Mouse (Mus musculus) adrenal gland, postnatal 14 days (tissue): ENCODE results near the gene Zrsr2. TPM values are rescaled to one million over a fixed set of nuclear protein-coding genes. Genes with fewer than 3 reads are reported as not detected.

Source experiments
- DNase-seq: peaks from one replicate; pipeline ENCODE4 v3.0.0; 2021; ENCODE audit warnings: mixed read lengths
- long read RNA-seq, 2 experiments: library from polyadenylated mRNA; stranded (forward); transcript quantifications; one replicate each; pipeline ENCODE4 v2.0.0; 2021
- total RNA-seq: library from RNA; stranded (reverse); gene quantifications from 2 replicates; pipeline ENCODE4 v1.2.3, GENCODE M21; 2021

The Zrsr2 gene
- 25.4 and 33.8 TPM in 2 replicates for total RNA-seq
- long read RNA-seq, experiment 1, transcript Zrsr2-201 (5 exons, 3,867 nt), result major isoform, 14 of 27 reads
- long read RNA-seq, experiment 1, partial matches to known transcripts, result 2 of 27 reads
- long read RNA-seq, experiment 1, other reads (novel, unspliced or antisense), result 9 of 27 reads
- long read RNA-seq, experiment 2, transcript Zrsr2-201 (5 exons, 3,867 nt), result major isoform, 8 of 15 reads
- long read RNA-seq, experiment 2, partial matches to known transcripts, result 2 of 15 reads
- long read RNA-seq, experiment 2, other reads (novel, unspliced or antisense), result 3 of 15 reads

DNA sequence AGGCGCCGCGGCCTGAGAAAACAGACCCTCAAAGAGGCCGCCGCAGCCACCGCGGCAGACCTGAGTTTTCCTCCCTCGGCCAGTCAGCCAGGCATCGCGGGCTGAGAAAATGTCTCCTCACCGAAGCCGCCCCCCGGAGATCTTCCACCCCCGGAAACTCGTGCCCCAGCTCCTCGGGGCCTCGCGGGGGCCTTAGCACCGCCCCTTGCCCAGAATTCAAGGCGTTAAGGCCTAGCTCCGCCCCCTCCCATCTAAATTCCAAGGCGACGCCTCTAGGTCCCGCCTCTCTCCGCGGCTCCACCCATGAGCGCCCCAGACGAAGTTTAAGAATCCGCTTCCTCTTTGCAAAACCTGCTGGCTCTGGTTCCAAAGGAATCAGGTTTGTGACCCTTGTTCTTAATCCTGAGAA, at the start of gene Zrsr2:
Zrsr2 (minus strand) TSS at position 195 of the 409 bp plus-strand sequence.
- peak; percentile 89 for DNase-seq

DNA sequence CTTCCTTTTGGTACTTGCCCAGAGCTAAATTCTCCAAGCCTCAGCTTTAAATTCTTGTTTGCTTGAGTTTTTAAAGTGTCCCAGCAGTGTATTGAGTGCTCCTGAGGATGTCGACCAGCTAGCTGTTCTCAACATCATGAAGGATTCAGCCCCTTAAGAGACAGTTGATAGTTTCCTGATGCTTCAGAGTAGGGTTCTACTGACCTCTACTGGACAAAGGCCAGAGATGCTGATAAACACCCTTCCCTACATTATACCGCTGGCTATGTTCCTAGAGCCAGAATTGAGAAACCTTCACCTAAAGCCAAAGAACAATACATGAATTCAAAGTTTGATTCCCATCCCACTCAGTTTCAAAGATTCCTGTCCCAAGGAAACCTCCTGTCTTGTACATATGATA, 46.3 kb upstream of the Zrsr2 start:
- peak; percentile 21 for DNase-seq

DNA sequence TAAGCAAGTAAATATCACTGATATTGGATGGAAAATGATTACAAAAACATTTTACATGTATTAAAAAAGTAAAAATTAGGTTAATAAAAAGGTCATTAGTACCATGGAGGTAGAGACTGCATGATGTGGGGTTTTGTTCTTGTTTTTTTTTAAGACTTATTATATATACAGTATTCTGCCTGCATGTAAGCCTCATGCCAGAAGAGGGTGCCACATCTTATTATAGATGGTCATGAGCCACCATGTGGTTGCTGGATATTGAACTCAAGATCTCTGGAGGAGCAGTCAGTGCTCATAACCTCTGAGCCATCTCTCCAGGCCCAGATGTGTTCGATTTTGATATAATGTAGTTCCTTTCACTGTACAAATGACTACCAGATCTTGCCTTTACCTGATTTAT, 41.4 kb upstream of the Zrsr2 start:
- DNase-seq, result no peak

DNA sequence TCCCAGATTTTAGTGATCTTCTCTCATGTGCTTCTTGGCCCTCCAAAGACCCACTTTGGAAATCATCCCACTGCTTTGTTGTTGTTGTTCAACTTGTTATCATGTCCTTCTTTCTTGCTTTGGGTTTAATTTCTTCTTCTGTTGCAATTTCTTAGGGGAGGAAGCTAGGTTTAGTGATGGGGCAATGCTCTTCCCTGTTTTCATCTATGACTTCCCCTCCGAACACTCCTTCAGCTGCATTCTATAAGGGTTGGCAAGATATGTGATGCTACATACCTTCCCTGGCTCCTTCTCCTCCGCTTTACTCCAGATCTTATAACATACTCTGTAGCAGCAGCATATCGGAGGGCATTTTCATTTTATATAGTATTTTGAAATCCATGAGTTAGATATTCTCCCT, 38.3 kb upstream of the Zrsr2 start:
- no peak for DNase-seq

DNA sequence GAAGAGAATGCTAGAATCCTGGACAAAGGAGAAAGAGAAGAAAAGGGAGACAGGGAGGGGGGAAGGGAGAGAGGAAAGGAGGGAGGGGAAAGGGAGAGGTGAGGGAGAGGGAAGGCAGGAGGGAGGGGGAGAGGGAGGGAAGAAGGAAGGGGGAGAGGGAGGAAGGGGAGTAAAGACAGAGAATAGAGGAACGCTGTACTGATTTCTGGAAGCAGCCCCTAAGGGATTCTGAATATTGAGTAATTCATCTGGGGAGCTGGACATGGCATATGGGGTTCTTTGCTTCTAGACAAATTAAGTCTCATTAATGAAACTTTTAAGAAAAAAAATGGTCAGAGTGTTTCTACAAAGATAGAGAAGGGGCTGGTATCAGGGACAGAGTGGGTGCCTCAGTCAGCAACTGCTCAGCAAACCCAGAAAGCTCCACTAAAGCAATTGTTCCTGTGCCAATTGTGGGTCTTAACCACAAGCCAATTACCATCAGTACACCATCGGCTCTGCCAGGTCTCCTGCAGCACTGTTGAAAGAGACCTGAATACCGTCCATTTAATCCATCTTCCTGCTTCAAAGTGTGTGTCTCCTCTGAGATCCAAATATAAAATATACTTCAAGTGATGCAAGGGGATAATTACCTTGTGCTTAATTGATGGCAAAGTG, 29.4 kb upstream of the Zrsr2 start:
- DNase-seq, result no peak

DNA sequence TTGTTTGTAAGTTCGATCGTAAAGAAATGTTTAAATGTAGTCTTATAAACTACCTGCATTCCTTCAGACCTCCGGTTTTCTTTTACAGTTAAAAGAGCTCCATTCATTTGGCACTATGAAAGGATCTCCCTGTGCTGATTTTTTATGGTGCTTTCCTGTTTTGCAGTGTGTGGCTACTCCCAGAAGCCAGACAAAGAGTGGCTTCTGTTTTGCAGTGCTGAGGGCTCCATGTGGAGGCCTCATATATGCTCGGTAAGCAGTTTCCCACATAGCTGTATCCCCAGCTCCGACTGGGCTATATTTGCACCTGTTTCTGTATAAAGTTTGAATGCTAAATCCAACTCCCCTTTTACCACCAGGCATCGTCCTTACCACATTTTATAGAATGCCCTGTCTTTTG, 23.7 kb upstream of the Zrsr2 start:
- DNase-seq, result no peak

DNA sequence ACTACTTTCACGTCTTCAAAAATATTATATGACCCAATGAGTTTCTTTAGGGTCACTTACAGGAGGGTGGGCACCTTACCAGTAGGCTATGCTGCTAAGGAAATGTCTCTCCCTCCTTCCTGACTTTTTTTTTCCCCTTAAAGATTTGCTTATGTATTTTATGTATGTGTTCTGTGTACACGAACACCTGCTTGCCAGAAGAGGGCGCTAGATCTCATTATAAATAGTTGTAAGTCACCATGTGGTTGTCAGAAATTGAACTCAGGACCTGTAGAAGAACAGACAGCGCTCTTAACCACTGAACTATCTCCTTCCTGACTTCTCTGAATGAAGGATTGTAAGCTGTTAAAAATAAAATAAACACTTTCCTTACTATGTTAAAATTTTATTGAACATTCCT, 23.0 kb upstream of the Zrsr2 start:
- DNase-seq, result no peak

DNA sequence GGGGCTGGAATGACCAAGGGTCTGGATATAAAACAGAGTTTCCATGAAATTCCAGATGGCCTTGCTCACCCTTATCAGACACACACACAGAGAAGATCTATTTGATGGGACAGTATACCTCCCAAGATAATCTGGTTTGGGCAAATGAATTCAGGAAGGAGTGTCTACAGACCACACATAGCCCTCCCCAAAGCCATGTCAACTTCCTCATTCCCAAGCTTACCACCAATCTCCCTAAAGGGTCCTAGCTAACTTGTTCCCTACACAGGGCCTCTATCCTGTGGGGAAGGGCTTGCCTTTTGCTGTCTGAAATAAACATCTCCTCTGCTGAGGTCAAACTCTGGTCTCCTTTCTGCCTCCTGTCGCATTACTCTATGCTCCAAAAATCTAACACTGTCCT, 22.6 kb upstream of the Zrsr2 start:
- no peak for DNase-seq

DNA sequence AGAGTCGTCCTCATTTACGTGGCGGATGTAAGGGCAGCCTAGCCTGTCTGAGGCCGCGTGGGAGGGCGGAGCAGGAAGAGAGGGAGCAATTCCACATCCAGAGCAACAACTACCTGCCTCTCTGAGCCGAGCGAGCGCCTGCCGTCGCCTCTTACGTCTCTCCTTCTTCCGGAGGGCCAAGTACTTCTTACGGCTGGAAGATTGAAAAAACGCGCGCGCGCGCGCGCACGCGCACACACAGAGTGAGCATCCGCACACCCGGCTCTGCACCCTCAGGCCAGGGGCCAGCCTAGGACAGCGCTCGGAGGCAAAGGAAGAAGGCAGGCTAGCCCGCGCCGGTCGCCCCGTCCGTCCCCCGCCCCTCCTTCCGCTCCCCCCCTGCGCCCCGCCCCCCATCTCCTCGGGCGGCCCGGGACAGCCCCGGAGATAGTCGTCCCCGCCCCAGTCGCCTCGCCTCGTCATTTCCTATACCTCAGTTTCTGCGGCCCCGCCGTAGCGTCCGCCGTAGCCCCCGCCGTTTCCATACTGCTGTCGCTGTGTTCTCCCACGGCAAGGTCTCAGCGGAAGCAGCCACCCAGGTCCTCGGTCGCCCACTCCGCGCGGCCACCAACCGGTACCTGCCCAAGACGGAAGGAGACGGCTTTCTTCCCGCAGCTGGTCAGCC, 526 bp downstream of the Zrsr2 start:
- DNase-seq, result peak; percentile 77

DNA sequence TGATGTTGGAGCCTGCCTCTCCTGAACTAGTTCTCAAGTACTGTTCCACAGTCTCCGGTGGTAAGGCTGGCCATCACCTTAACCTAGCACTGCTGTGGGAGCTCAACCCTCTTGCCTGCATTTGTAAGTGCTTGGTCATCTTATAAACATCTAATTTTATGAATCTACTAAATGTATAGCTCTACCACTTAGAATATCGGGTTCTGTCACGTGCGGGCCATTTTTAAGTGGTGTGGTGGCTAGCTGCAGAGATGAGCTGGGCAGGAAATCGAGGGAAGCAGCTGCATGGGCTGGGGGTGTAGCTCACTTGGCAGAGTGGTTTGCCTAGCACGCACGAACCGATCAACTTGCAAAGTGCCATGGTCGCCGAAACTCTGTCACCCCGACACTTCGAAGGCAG, 1.1 kb downstream of the Zrsr2 start:
- DNase-seq, result no peak

DNA sequence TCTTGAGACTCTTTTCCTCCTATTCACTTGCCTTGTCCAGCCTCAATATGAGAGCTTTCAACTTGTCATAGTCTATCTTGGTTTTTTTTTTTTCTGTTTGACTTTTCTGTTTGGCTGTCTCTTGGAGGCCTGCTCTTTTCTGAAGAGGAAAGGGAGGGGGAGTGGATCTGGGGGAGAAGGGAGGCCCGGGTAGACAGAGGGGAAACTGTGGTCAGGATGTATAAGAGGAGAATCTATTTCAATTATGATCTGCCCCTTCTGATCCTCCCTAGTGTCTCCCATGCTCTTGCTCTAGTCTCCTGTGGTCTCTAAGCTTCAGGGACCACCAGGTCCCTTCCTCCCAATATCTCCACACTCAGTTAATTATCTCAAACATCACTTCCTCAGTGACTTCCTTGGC, 6.8 kb downstream of the Zrsr2 start:
- no peak for DNase-seq

DNA sequence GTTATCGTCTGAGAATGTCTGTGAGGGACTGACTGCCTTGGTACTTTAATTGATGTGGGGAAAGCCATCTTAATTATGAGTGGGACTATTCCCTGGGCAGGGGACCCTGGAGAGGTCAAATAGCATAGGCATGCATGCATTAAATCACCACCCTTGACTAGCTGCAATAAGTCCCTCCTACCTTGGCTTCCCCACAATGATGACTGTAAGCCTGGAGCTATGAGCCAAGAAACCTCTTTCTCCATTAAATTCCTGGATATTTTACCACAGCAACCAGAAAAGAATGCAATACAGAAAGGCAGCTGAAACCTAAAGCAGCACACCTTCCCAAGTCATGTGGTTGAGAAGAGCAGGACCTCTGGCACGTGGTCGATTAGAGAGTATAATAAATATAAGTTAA, 14.1 kb downstream of the Zrsr2 start:
- no peak for DNase-seq

DNA sequence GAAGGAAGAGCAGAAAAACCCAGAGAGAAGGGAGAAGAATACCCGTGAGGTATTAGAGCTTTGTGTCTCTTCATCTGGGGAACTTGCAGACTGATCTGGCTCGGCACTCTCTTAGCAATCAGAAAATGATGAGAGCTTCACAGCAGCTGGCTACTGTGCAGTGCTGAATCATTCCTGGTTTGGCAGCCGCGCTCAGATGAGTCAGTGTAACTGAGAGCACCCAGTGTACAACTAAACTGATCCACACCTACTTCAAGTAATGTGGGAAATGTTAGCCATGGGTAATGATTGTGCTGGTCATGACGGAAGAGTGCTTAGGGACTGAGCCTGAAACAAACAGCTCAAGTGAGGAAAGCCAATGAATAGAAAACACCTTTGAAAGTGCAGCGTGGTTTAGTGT, 19.9 kb downstream of the Zrsr2 start:
- peak; percentile 47 for DNase-seq

DNA sequence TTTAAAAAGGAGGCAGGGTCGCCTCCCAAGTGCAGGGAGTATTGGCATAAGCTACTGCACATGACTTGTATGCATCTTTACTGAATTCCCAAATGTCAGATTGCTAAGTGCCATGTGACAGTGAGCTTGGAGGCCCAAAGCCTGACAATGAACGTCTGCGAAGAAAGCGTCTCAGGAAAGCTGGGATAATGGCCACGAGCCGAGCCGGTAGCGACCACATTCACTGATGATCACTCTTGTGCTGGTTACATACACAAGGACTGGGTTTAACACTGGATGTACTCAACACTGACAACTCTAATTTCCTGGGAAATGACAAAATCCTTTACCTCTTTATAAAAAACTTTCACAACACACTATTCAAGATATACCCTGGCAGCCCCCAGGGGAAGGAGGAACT, 23.7 kb downstream of the Zrsr2 start:
- no peak for DNase-seq

DNA sequence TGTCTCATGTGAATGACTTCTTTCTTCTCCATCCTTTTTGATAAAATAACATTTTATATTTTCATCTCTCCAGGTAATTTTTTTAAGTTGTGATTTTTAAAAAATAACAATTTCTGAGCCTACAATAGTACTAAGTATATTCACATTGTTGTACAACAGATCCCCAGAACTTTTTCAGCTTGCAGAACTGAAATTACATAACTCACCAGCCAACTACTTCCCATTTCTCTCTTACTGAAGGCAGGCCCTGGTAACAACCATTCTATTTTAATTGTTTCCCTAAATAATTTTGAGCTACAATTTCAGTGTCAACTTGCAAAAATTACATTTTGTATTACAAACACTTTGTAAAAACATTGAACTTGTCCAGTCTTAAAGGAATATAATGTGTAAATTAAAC, 28.9 kb downstream of the Zrsr2 start:
- no peak for DNase-seq

DNA sequence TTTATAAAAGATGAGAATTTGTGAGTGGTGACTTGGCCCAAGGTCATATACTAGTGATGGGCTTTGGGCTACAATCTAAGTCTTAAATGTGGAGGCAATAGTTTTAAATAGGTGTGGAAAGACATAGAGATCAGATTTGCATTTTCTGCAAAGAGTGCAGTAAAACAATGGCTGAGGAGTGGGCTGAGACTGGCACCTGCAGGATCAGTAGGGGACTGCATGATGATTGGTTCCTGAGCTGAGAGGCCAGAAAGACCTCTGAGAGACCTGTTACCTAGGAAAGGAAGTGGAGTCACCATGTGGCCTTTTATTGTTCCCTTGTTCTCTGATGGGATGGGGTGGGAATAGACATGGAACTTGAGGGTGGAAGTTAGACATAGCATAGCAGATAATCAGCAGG, 45.7 kb downstream of the Zrsr2 start:
- DNase-seq, result peak; percentile 28

DNA sequence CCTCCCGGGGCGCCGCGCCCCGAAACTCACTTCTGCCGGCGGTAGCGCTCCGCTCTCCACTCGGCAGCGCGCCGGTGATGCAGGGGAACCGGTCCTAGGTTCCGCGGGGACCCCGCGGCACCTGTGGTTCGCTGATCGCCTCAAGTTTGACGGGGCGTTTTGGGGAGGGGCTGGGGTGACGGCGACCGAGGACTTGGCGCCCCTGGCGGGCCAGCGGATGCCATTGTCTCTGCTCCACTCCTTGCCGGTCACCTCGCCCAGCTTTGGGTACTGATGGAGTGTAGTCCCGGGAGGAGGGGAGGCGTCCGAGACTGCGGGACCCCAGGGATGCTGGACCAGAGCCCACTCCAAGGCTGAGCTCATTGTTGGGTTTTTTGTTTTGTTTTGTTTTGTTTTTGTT, 49.1 kb downstream of the Zrsr2 start:
- DNase-seq, result peak; percentile 52

DNA sequence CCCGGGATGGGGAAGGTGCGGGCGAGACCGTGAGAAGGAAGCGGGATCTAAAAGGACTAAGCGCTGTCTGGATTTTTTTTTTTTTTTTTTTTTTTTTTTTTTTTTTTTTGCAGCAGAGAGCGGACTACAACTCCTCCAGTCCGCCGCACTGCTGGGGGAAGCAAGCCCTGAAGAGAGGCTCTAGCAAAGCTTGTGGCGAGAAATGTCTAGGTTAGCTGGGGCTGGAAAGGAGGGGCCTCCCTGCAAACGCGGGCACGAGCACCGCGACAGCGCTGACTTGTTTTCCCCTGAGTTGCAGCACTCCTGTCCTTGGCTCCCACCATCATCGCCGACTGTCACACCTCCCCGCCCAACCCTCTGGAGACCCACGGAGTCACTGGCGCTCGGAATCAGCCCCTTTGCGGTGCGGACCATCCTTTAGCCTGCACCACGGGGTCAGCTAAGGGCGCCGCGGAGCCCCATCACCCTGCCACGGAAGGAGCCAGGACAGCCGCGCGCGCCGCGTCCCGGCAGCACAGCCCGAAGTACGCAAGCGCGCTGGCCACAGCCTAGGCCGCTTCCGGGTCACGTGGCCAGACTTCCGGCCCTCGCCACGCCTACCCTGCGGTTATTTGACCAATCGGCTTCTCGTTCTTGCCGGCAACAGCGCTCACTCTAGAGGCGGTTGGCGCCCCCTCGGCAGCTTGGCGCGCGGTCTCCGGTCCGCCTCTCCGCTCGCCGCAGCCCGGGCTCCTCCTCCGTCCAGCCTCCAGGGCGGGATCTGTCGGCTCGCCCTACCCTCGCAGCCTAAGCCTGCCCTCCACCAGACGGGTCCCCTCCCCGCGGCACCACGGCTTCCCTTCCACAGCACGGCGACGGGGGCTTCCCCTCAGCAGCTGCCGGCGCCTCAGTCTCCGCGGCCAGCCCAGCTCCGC, 49.9 kb downstream of the Zrsr2 start, which contains the start of gene Ap1s2:
Ap1s2 (plus strand) TSS at position 681 of the 914 bp plus-strand sequence.
- peak; percentile 95 for DNase-seq

DNA sequence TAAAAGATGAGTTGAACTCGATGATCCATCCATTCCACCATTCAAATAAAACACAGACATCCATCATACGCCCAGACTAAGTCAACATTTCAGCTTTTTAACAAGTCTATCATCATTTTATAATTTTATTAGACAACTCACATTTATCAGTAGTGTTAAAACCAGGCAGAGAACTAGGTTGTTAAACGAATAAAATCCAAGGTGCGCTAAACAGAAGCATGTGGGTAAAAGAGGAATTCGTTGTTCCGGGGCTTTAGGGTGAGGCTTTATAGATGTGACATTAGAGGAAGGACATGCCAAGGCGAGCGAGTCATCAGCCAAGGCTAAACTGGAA, 50.5 kb downstream of the Zrsr2 start:
- no peak for DNase-seq

DNA sequence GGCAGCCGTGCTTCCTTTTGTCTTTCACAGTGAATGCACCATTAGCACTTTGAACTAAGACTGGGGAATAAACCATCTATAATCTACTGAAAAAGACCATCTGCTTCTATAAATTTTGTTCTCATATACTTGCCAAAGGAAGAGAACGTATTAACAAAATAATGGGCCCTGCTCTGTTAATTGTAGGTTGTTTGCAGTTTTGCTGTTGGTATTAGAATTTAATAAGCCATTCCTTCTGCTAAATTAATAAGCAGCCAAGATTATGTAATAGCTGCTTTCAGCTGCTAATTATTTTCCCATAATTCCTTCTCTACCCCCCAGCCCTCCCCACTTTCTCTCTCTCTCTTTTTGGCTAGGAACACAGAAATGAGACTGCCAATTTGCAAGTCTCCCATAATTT, 51.6 kb downstream of the Zrsr2 start:
- no peak for DNase-seq

DNA sequence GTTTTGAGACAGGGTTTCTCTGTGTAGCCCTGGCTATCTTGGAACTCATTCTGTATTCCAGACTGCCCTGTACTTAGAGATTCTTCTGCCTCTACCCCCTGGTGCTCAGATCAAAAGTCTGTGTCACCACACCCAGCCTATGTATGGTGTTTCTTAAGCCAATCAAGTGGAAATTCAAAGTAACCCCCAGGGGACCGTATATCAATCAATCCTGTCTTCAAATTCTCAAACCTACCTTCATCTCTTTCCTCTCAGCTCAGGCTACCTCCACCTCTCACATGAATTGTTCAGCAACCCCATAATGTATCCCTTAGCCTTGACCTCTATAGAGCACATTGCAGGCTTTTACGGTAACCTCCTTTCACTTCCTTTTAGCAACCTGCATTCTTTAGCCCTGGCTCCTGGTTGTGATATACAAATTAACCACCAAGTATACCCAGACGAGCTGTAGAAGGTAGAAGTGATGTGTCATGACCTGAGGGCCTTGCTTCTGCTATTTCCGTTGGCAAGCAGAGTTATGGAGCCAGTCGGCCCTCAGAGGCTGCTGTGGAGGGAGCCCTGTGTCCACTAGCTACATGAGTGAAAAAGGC, 58.9 kb downstream of the Zrsr2 start:
- DNase-seq, result no peak

DNA sequence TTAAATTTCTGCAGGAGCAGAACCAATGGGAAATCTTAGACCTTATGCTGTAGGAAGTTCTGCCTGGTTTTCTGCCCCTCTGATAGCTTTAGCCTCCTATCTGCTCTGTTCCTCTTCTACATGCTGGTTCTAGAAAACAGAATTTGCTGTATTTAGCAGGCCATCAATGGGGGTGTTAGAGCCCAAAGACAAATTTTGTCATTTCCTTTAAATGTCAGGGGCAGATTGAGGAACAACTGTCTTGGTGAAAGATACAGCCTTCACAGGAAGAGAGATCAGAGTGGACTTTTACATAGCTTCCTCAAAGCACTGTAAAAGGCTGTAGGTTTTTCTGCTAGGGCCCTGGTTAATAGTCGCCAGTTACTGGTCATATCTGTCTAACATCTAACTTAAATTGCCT, 61.1 kb downstream of the Zrsr2 start:
- DNase-seq, result no peak
